Mouse (Mus musculus): ENCODE results near the gene Rhox4a2. TPM values are rescaled to one million over a fixed set of nuclear protein-coding genes. Genes with fewer than 3 reads are reported as not detected.
"Not testable (repeated sequence)": the region's sequence is repeated elsewhere in the genome, so short reads cannot be mapped to it uniquely, and the experiment has no call there.

Rhox4a2 gene
- total RNA-seq (2021) = not detected

DNA sequence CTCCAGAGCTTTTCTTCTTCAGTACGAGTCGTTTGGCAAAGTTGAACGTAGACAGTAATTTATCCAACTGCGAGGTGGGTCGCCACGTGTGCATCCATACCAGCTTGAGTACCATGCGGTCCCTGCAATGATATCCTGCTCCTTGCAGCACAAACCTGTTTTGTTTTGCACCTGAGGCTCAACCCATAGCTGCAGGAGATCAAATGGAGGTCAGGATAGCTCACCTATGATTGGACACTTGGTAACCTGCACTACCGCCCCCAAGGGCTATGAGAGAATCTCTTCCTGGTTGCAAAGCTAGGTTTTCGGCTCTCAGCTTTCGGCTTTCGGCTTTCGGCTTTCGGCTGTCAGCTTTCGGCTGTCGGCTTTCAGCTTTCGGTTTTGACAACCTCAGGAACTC lies at the start of gene Rhox4a2:
Gene Rhox4a2 (plus strand): TSS at position 301 of the 400 bp plus-strand sequence.
- DNase-seq = not testable (repeated sequence)

DNA sequence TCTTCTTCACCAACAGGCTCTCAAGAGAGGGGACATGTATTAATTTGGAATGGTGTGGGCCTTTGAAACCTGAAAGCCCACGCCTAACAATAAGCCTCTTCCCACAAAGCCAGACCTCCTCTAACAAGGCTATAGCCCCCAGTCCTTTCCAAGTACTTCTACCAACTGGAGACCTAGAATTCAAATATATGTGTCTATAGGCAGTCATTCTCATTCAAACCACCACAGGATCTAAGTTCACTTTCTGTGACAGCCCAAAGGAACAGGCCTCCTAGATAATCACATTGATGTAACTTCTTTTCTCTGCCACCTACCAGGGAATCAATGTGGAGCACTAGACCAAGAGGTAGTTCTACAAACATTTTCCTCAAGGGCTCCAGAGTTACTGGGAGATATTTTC lies 10.9 kb upstream of the Rhox4a2 start, which contains the start of gene Rhox3a2:
Gene Rhox3a2 (plus strand): TSS at position 301 of the 400 bp plus-strand sequence.
- DNase-seq = not testable (repeated sequence)

DNA sequence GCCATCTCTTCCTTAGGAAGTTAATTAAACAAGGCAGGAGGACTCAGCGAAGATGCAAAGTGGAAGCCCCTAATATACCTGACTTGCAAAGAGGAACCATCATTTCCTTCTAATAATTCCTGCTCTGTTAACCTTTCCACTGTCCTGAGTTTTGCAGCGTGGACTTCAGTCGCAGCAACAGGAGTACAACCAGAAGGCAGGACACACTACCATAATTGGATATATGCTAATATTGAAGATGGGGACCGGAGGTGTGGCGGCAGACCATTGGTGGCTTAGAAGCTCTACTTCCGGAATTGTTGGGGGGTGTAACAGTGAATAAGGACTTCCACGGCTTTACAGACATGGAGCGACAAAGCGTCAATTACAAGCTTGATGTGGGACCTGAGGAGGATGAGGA lies 21.1 kb downstream of the Rhox4a2 start, which contains the start of gene Rhox2b:
Gene Rhox2b (plus strand): TSS at position 301 of the 400 bp plus-strand sequence.
- not testable (repeated sequence) for DNase-seq

DNA sequence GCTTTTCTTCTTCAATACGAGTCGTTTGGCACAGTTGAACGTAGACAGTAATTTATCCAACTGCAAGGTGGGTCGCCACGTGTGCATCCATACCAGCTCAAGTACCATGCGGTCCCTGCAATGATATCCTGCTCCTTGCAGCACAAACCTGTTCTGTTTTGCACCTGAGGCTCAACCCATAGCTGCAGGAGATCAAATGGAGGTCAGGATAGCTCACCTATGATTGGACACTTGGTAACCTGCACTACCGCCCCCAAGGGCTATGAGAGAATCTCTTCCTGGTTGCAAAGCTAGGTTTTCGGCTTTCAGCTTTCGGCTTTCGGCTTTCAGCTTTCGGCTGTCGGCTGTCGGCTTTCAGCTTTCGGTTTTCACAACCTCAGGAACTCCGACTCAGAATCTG lies 41.5 kb downstream of the Rhox4a2 start, which contains the start of gene Rhox4b:
Gene Rhox4b (plus strand): TSS at position 301 of the 400 bp plus-strand sequence.
- DNase-seq = not testable (repeated sequence)

Other genes with a start within 250 kb of the Rhox4a2 start
- not detected for gene Akap14, start 222.0 kb upstream of the Rhox4a2 start, total RNA-seq (2021)
- gene Ndufa1, start 199.7 kb upstream of the Rhox4a2 start, total RNA-seq (2021) = 100 to 1,000 TPM; 565 to 671 TPM
- 1 to 10 TPM; 3.1 to 3.7 TPM for gene Rnf113a1, start 199.6 kb upstream of the Rhox4a2 start, total RNA-seq (2021)
- not detected for gene Gm9, start 179.8 kb upstream of the Rhox4a2 start, total RNA-seq (2021)
- not detected for gene Rhox1, start 168.6 kb upstream of the Rhox4a2 start, total RNA-seq (2021)
- gene Rhox2a, start 145.9 kb upstream of the Rhox4a2 start, total RNA-seq (2021) = not detected
- gene Rhox3a, start 140.9 kb upstream of the Rhox4a2 start, total RNA-seq (2021) = not detected
- gene Rhox4a, start 125.5 kb upstream of the Rhox4a2 start, total RNA-seq (2021) = not detected
- gene Rhox3a2, start 10.8 kb upstream of the Rhox4a2 start, total RNA-seq (2021) = not detected
- not detected for gene Rhox2b, start 21.2 kb downstream of the Rhox4a2 start, total RNA-seq (2021)
- not detected for gene Rhox4b, start 41.6 kb downstream of the Rhox4a2 start, total RNA-seq (2021)
- gene Rhox2c, start 62.8 kb downstream of the Rhox4a2 start, total RNA-seq (2021) = not detected
- gene Rhox3c, start 67.7 kb downstream of the Rhox4a2 start, total RNA-seq (2021) = not detected
- not detected for gene Rhox4c, start 89.5 kb downstream of the Rhox4a2 start, total RNA-seq (2021)
- not detected for gene Rhox2d, start 102.6 kb downstream of the Rhox4a2 start, total RNA-seq (2021)
- gene Rhox4d, start 123.5 kb downstream of the Rhox4a2 start, total RNA-seq (2021) = not detected
- gene Rhox2e, start 139.6 kb downstream of the Rhox4a2 start, total RNA-seq (2021) = not detected
- gene Rhox3e, start 151.2 kb downstream of the Rhox4a2 start, total RNA-seq (2021) = not detected
- not detected for gene Rhox4e, start 166.6 kb downstream of the Rhox4a2 start, total RNA-seq (2021)
- not detected for gene Rhox2f, start 180.6 kb downstream of the Rhox4a2 start, total RNA-seq (2021)
- not detected for gene Rhox3f, start 190.1 kb downstream of the Rhox4a2 start, total RNA-seq (2021)
- gene Rhox4f, start 216.9 kb downstream of the Rhox4a2 start, total RNA-seq (2021) = not detected
- not detected for gene Rhox3g, start 237.8 kb downstream of the Rhox4a2 start, total RNA-seq (2021)

All from heart, postnatal 4 days (tissue).